Mouse (Mus musculus): Measurements from ENCODE around the gene Nprl2.
A peak's percentile ranks its signal among the peaks of the same experiment; 100 is the strongest.

- TF ChIP-seq POLR2A (IDR thresholded peaks at IDR 0.05; ENCODE audit: extremely low read depth, insufficient read depth, low read length) (peak; percentile 44; the same call in 1 of the 2 replicates), CTCF (IDR thresholded peaks at IDR 0.05; ENCODE audit: low read depth, low read length) (no peak)
Observed at GRCm38 (mm10) chr9:107577871-107578270, 35.8 kb downstream of the Nprl2 start.

All from liver, adult 2 months (tissue).